Mouse (Mus musculus) lung, postnatal 4 days (tissue): ENCODE measurements around the gene Obp1a.

Experiments used
- DNase-seq, 2 experiments: peaks; one replicate each; pipeline ENCODE4 v3.0.0; 2021

The Obp1a gene

GRCm38 (mm10) chrX:78091274-78091673 is at the start of gene Obp1a:
Gene Obp1a, minus strand, starts transcription at chrX:78091374.
- no peak for DNase-seq

DNA sequence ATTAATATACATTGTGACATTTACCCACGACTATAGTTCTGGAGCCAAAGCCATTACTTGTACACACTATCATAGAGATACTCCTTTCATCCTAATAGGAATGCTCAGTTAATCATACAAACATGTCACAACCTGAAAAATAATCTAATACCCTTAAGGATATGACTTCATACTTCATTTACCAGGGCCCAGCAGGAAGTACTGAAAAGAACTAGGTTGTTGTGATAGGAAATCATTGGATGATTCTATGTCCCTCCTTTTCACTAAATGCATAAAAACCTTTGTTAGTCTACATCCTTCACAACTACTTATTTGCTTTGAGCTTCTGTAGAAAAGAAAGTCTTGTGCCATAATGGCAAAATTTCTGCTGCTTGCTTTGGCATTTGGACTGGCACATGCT is 34.0 kb upstream of the Obp1a start, which contains the start of gene Gm5938:
Gene Gm5938 (plus strand): TSS at position 301 of the 400 bp plus-strand sequence.
- DNase-seq, result no peak
